11 mouse cellular contexts compared by ENCODE assay signal in the genomic region with DNA sequence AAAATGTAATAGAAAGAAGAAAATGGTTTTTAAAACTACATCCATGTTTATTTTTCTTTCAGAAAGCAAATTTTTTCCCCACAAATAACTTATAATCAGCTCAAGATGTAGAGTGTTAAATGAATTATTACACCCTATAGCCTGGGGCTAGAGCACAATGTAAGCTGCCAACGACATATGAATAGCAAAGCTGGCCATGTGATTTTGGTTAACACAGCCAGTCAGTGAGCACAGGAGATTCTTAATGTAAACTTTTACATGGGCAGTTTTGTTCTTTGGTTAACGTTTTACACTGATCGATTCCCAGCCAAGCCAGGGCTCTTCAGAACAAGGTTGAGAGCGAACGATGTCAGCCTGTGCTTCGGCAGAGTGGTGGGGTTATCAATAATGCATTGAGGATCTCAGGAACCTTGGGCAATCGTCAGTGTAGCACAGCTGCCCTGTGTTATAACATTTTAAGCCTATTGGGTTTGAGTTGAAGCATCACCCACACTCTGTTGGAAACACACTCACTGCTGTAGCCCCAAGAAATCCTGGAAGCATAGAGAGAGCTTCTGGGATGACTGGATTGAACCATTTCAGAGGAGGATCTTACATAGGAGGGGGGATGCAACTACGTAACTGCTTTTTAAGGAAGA.
DNase-seq lines count a peak whose midpoint lies in the region; ATAC-seq lines count a peak whose summit lies in the region.
"Had no signal": no experiment of that assay in that cellular context is flagged by ENCODE, and none has a peak within 500 bp of the region (broad histone marks: within the 10 kb centered on the region; RNA-seq: fewer than 3 reads in every experiment).

No protein-coding gene starts in this region.

- H3K4me1 ChIP-seq in embryonic facial prominence, embryonic 13.5 days = peaks cover 38% of the 10 kb centered on the region
- peaks cover 41% of the 10 kb centered on the region for H3K4me1 ChIP-seq in forebrain, embryonic 14.5 days (ENCODE audit: control insufficient read depth, insufficient read depth, low read length)
- H3K4me1 ChIP-seq in limb, embryonic 13.5 days = peaks cover 46% of the 10 kb centered on the region
- peaks cover 66% of the 10 kb centered on the region for H3K4me1 ChIP-seq in midbrain, embryonic 14.5 days (ENCODE audit: control insufficient read depth, insufficient read depth, low read length)
- H3K4me1 ChIP-seq in heart, embryonic 11.5 days (ENCODE audit: control insufficient read depth, insufficient read depth, low read length) = peaks cover 15% of the 10 kb centered on the region

- H3K27ac ChIP-seq in embryonic facial prominence, embryonic 13.5 days = peak overlapping the region; percentile 76
- H3K27ac ChIP-seq in forebrain, embryonic 14.5 days (ENCODE audit: low read depth, low read length) = peak overlapping the region; percentile 15
- peak overlapping the region; percentile 67; the same call in 1 of the 2 replicates for H3K27ac ChIP-seq in limb, embryonic 13.5 days
- H3K27ac ChIP-seq in midbrain, embryonic 14.5 days (replicated peaks; ENCODE audit: low read depth, low read length) = peak overlapping the region; percentile 87
- no peak overlapping the region for H3K27ac ChIP-seq in heart, embryonic 11.5 days (ENCODE audit: low read depth, low read length)

- DNase-seq in forebrain, embryonic 14.5 days (ENCODE audit: low spot score) = no peak
- DNase-seq in midbrain, embryonic 14.5 days = peak; percentile 72
- no peak for DNase-seq in left cerebral cortex, adult 11 months (ENCODE audit: low spot score)
- no peak for DNase-seq in kidney, postnatal 14 days
- DNase-seq: adrenal gland, postnatal 14 days; cerebellum, adult 9-11 months; heart, postnatal 14 days; lung, postnatal 10 days had no signal

- H3K9me3 ChIP-seq in embryonic facial prominence, embryonic 13.5 days = no peaks in the 10 kb centered on the region
- H3K9me3 ChIP-seq in forebrain, embryonic 14.5 days (replicated peaks; ENCODE audit: control insufficient read depth, low read length) = no peaks in the 10 kb centered on the region
- no peaks in the 10 kb centered on the region for H3K9me3 ChIP-seq in limb, embryonic 13.5 days
- H3K9me3 ChIP-seq in midbrain, embryonic 14.5 days (ENCODE audit: control insufficient read depth, low read length) = no peaks in the 10 kb centered on the region
- no peaks in the 10 kb centered on the region for H3K9me3 ChIP-seq in heart, embryonic 11.5 days (replicated peaks; ENCODE audit: control insufficient read depth, low read length)

- WGBS in embryonic facial prominence, embryonic 13.5 days = 30% methylated on average over 8 of the region's 8 CpGs
- WGBS in forebrain, embryonic 14.5 days = 58% methylated on average over 8 of the region's 8 CpGs
- WGBS in limb, embryonic 13.5 days = 29% methylated on average over 8 of the region's 8 CpGs
- 6% methylated on average over 8 of the region's 8 CpGs for WGBS in midbrain, embryonic 14.5 days
- 64% methylated on average over 8 of the region's 8 CpGs for WGBS in heart, embryonic 11.5 days (ENCODE audit: insufficient replicate concordance)

- no peaks in the 10 kb centered on the region for H3K27me3 ChIP-seq in embryonic facial prominence, embryonic 13.5 days
- H3K27me3 ChIP-seq in forebrain, embryonic 14.5 days (replicated peaks; ENCODE audit: control insufficient read depth, insufficient read depth, low read length) = no peaks in the 10 kb centered on the region
- no peaks in the 10 kb centered on the region for H3K27me3 ChIP-seq in limb, embryonic 13.5 days
- H3K27me3 ChIP-seq in midbrain, embryonic 14.5 days (ENCODE audit: control insufficient read depth, insufficient read depth, low read length) = no peaks in the 10 kb centered on the region
- no peaks in the 10 kb centered on the region for H3K27me3 ChIP-seq in heart, embryonic 11.5 days (ENCODE audit: control insufficient read depth, insufficient read depth, low read length)

- no peak overlapping the region for H3K4me3 ChIP-seq in embryonic facial prominence, embryonic 13.5 days
- H3K4me3 ChIP-seq in forebrain, embryonic 14.5 days (ENCODE audit: low read depth, low read length) = no peak overlapping the region
- H3K4me3 ChIP-seq in limb, embryonic 13.5 days = no peak overlapping the region
- H3K4me3 ChIP-seq in midbrain, embryonic 14.5 days (replicated peaks; ENCODE audit: low read depth, low read length) = 0 out of 2 replicates have a peak overlapping the region, but pooled peaks have one; percentile 10
- no peak overlapping the region for H3K4me3 ChIP-seq in heart, embryonic 11.5 days (ENCODE audit: low read depth, low read length)

- ATAC-seq in embryonic facial prominence, embryonic 13.5 days (ENCODE audit: insufficient number of reproducible peaks, insufficient read depth, low FRiP score, low TSS enrichment, low read depth) = peak; percentile 67; the same call in 1 of the 2 replicates
- peak; percentile 6; the same call in 1 of the 2 replicates for ATAC-seq in forebrain, embryonic 14.5 days
- peak; percentile 64; the same call in 1 of the 2 replicates for ATAC-seq in limb, embryonic 13.5 days (ENCODE audit: low FRiP score, low read depth)
- peak; percentile 65 for ATAC-seq in midbrain, embryonic 14.5 days (ENCODE audit: low FRiP score, low TSS enrichment)
- no peak for ATAC-seq in heart, embryonic 11.5 days (replicated peaks; ENCODE audit: insufficient number of reproducible peaks, low FRiP score, low TSS enrichment)

- peak overlapping the region; percentile 44 for H3K4me2 ChIP-seq in embryonic facial prominence, embryonic 13.5 days
- H3K4me2 ChIP-seq in forebrain, embryonic 14.5 days (ENCODE audit: low read length) = peak overlapping the region; percentile 4
- H3K4me2 ChIP-seq in limb, embryonic 13.5 days (replicated peaks) = peak overlapping the region; percentile 43
- H3K4me2 ChIP-seq in midbrain, embryonic 14.5 days (ENCODE audit: low read length) = peak overlapping the region; percentile 49
- no peak overlapping the region for H3K4me2 ChIP-seq in heart, embryonic 11.5 days

- H3K9ac ChIP-seq in embryonic facial prominence, embryonic 13.5 days = no peak overlapping the region
- H3K9ac ChIP-seq in forebrain, embryonic 14.5 days (ENCODE audit: low read length) = no peak overlapping the region
- no peak overlapping the region for H3K9ac ChIP-seq in limb, embryonic 13.5 days
- H3K9ac ChIP-seq in midbrain, embryonic 14.5 days (replicated peaks; ENCODE audit: low read length) = no peak overlapping the region; the same call in 1 of the 2 replicates
- H3K9ac ChIP-seq in heart, embryonic 11.5 days (ENCODE audit: low read depth, low read length) = no peak overlapping the region

- H3K36me3 ChIP-seq in embryonic facial prominence, embryonic 13.5 days = no peaks in the 10 kb centered on the region
- no peaks in the 10 kb centered on the region for H3K36me3 ChIP-seq in forebrain, embryonic 14.5 days (ENCODE audit: control insufficient read depth, insufficient read depth, low read length)
- no peaks in the 10 kb centered on the region for H3K36me3 ChIP-seq in limb, embryonic 13.5 days
- H3K36me3 ChIP-seq in midbrain, embryonic 14.5 days (ENCODE audit: control insufficient read depth, insufficient read depth, low read length) = no peaks in the 10 kb centered on the region
- H3K36me3 ChIP-seq in heart, embryonic 11.5 days (ENCODE audit: control insufficient read depth, insufficient read depth, low read length) = no peaks in the 10 kb centered on the region
